Mouse (Mus musculus) right cerebral cortex, postnatal 14 days (tissue): Measurements from ENCODE around the gene Tmf1.

Experiments
- DNase-seq: peaks from one replicate; pipeline ENCODE4 v3.0.0; 2022

Tmf1 gene

DNA sequence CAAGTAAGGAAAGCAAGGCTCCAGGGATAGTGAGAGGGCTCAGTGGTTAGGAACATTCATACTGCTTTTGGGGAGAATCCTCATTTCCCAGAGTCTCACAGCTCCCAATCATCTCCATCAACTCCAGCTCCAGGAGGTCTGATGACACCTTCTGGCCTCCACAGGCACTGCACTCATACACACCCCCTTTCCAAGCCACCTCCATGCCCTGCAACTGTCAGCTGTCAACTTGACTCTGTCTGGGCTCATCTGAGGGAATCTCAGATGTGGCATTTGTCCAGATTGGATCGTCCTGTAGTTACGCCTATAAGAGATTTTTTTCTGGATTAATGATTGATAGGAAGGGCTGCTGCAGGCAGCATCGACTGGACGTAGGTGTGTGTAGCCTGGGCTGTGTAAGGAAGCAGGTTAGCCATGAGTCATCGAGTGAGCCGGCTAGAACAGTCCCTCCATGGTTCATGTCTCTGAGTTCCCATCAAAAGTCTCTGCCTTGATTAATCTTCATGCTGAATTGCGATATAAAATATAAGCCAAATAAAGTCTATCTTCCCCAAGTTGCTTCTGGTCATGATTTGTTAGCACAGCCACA is 74.6 kb downstream of the Tmf1 start:
- DNase-seq = no peak
